Mouse (Mus musculus): Measurements from ENCODE around the gene Ugt1a7c.

DNA sequence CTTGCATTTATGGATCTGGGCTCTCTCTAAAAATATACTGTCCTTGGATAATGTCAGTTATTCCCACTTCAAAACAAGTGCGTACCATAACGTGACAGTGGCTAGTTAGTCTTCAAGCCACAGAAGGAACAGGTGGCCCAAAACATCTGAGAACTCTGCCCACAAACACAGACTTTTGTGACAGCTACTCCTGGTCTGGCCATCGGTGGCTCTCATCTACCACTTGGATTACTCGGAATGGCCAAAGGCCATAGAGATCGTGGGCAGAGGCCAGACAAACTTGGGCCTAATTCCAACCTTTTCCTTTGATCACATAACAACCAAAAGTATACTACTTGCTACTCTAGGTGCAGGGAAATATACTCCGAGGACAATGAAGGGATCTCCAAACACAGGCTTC lies 173.2 kb downstream of the Ugt1a7c start:
- TF ChIP-seq POLR2A (IDR thresholded peaks at IDR 0.05; ENCODE audit: borderline replicate concordance, low read depth, low read length): no peak
- TF ChIP-seq CTCF (IDR thresholded peaks at IDR 0.05; ENCODE audit: low read depth, low read length): no peak

Data from bone marrow macrophage, adult 2 months (primary cell).